Mouse (Mus musculus) bone marrow macrophage, adult 2 months (primary cell): ENCODE results near the gene 1700030J22Rik. TPM values are rescaled to one million over a fixed set of nuclear protein-coding genes. Genes with fewer than 3 reads are reported as not detected.

ENCODE experiments used
- H3K27ac ChIP-seq: 2 replicates; pipeline ENCODE4 v1.5.1; 2012; ENCODE audit warnings: low read depth, low read length; ENCODE audit not compliant: insufficient read depth
- H3K4me1 ChIP-seq: 2 replicates; pipeline ENCODE4 v1.6.1; 2012; ENCODE audit warnings: low read length; ENCODE audit not compliant: control insufficient read depth, insufficient read depth
- H3K4me3 ChIP-seq: 2 replicates; pipeline ENCODE4 v1.5.1; 2012; ENCODE audit warnings: mild to moderate bottlenecking, low read length, moderate library complexity; ENCODE audit not compliant: insufficient read depth
- CTCF ChIP-seq: IDR thresholded peaks from 2 replicates; pipeline ENCODE4 v1.5.1; 2012; ENCODE audit warnings: low read depth, mild to moderate bottlenecking, low read length, moderate library complexity
- POLR2A ChIP-seq: IDR thresholded peaks from 2 replicates; pipeline ENCODE4 v1.6.1; 2012; ENCODE audit warnings: mild to moderate bottlenecking, low read depth, low read length, borderline replicate concordance
- polyA plus RNA-seq: library from polyadenylated mRNA; stranded (reverse); fragments of >200 nt; gene quantifications from 2 replicates; pipeline ENCODE4 v1.2.4, GENCODE M21; 2012; ENCODE audit not compliant: missing spikeins, insufficient read depth, insufficient read length

1700030J22Rik gene
- polyA plus RNA-seq, 1 experiment = 1.1 TPM

DNA sequence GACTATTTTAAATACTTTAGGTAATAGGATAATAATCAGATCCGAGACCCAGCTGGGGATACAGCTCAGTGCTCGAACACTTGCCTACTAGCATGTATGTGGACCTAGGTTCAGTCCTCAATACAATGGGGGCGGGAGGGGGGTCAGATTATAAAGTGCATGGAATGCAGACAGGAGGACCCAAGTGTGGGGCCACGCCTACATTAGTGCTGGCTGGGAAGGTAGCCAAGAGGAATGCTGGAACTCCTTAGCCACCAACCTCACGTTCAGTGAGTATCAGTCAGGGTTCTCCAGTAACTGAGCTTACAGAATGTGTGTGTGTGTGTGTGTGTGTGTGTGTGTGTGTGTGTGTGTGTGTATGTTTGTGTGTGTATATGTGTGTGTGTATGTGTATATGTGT lies 27.4 kb downstream of the 1700030J22Rik start:
- TF ChIP-seq CTCF (no peak), POLR2A (no peak)
- Histone ChIP-seq H3K4me3 (no peak overlapping the region), H3K4me1 (peaks cover 25% of the 10 kb centered on the region), H3K27ac (peak overlapping the region; percentile 9; the same call in 1 of the 2 replicates)

GRCm38 (mm10) chr8:116947589-116947988 lies 31.2 kb downstream of the 1700030J22Rik start:
- TF ChIP-seq POLR2A (no peak), CTCF (no peak)
- Histone ChIP-seq H3K4me1 (peaks cover 44% of the 10 kb centered on the region), H3K4me3 (no peak overlapping the region), H3K27ac (no peak overlapping the region)

DNA sequence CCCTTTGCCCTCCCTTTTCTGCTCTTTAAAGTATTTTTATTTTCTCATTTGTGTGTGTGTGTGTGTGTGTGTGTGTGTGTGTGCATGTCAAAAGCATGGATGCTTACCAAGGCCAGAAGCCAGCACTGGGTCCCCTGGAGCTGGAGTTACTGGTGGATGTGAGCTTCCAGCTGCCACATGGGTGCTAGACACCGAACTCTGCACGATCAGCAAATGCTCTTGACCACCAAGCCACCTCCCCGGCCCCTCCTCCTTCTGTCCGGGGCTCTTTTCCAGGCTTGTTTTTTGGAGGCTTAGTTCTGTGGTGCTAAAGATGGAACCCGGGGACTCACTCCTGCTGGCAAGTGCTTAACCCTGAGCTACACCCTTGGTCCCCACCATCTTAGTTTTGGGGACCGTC lies 31.9 kb downstream of the 1700030J22Rik start:
- no peak for TF ChIP-seq POLR2A
- TF ChIP-seq CTCF = no peak
- Histone ChIP-seq H3K4me1 (peaks cover 43% of the 10 kb centered on the region), H3K4me3 (peak overlapping the region; percentile 57), H3K27ac (peak overlapping the region; percentile 90)

DNA sequence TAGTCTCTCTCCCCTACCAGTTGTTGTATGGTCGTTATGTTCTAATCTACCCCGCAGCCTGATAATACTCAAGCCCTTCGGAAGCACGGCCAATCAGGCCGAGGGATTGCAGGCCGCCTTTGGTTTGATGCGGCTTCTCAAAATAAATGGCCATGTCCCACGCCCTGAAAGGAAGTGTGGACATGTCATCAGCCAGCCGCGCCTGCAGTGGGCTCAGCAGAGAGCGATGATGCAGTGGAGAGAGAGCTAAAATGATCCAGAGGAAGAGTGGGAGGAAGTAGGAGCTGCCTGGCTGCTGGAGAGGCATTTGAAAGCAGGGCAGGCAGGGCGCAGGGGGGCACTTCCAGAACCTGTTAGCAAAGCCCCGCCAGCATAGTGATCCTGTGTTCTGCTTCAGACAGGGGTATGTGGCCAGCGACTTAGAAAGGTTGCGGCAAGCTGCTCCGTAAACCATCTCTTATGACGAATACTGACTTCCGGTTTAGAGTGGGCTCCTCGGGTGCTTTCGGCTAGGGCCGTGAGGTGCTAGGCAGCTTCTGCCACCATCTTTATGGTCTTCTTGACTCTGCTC lies 32.4 kb downstream of the 1700030J22Rik start:
- peaks cover 39% of the 10 kb centered on the region for H3K4me1 ChIP-seq
- TF ChIP-seq CTCF (no peak), POLR2A (no peak; the same call in 1 of the 2 replicates)
- H3K27ac ChIP-seq = peak overlapping the region; percentile 90
- H3K4me3 ChIP-seq = peak overlapping the region; percentile 57

DNA sequence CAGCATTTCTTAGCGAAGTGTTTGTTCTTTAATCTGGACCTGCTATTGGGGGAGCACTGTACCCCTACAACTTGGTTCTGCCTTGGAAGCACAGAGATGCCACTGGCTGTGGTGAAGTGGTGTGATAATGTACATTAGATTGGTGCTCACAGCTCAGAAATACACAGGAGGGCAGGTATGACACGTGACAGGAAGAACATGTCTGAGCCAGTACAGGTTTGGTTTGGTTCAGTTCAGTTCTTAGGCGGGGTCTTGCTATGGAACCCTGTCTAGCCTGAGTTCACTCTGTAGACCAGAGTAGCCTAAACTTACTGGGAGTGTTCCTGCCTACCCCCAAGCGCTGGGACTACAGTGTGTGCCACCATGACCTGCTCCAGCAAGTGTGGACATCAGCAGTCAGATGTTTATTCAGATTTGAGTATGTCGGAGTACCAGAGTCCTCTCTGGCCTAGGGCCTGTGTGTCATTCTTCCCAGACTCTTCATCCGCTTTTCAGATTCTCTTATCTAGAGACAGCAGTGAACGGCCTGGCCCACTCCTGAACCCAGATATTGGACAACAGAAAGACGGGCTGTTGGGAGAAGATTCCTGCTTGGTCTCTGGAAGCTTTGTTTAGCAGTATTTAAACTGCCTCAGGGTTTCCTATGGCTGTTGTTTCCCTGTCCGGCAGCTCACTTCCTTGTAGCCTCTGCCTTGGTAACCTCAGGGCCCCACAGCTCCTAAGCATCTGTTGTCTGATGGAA lies 33.4 kb downstream of the 1700030J22Rik start:
- H3K4me3 ChIP-seq = peak overlapping the region; percentile 78

GRCm38 (mm10) chr8:116944385-116944696 lies 34.4 kb downstream of the 1700030J22Rik start:
- H3K27ac ChIP-seq = peak overlapping the region; percentile 90; the same call in 1 of the 2 replicates
- peak overlapping the region; percentile 78 for H3K4me3 ChIP-seq
- peaks cover 28% of the 10 kb centered on the region for H3K4me1 ChIP-seq
- no peak for TF ChIP-seq POLR2A
- 0 out of 2 replicates have a peak, but pooled peaks have one; percentile 23 for TF ChIP-seq CTCF

More for the DNA sequence above, 33.4 kb downstream of the 1700030J22Rik start:
- peaks cover 33% of the 10 kb centered on the region for H3K4me1 ChIP-seq
- H3K27ac ChIP-seq = peak overlapping the region; percentile 90
- TF ChIP-seq POLR2A (no peak), CTCF (no peak)

- peak overlapping the region; percentile 9 for H3K27ac ChIP-seq
- H3K4me3 ChIP-seq = peak overlapping the region; percentile 78
- no peak for TF ChIP-seq CTCF
- TF ChIP-seq POLR2A = no peak
- peaks cover 28% of the 10 kb centered on the region for H3K4me1 ChIP-seq
Measured at GRCm38 (mm10) chr8:116943555-116944384, 35.0 kb downstream of the 1700030J22Rik start.

- peak within 1 kb of the TSS; percentile 9 for H3K27ac ChIP-seq
- H3K4me3 ChIP-seq = peak within 1 kb of the TSS; percentile 78
- TF ChIP-seq POLR2A = no peak
- TF ChIP-seq CTCF = peak; percentile 61
- peaks cover 28% of the 10 kb centered on the region for H3K4me1 ChIP-seq
Measured at GRCm38 (mm10) chr8:116943161-116943554, 35.6 kb downstream of the 1700030J22Rik start, which contains the start of gene Atmin. TSS of gene Atmin (plus strand) at chr8:116943393.

DNA sequence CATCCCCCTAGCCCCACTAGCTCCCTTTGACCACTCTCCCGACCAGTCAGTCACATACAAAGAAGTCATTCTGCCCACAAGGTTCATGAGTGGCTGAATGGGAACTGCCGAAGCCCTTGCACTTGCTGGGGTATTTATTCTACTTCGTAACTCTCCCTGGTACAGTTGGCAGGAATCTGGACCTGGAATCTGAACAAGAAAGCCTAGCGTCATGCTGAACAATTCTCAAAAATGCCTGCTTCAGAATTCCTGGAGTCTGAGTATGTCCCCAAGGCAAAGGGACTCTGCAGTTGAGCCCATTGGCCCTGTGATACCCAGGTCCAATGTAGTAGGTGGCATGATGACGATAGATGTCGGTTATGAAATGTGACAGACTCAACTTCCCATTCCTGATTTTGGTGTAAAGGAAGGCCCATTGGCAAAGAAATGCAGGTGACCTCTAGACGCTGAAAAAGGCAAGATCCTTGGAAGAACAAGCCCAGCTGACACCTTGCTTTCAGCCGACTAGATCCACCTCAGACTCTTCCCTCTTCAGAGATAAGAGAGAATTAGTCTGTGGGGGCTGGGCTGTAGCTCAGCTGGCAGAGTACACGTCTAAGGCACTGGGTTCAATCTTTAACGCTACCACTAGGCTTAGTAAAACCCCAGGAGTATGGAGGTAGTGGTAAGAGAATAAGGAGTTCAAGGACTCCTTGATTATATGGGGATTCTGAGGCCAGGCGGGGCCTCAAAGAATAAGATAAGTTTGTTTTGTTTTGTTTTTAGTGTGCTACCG lies 36.3 kb downstream of the 1700030J22Rik start:
- no peak for TF ChIP-seq CTCF
- Histone ChIP-seq H3K27ac (no peak overlapping the region), H3K4me3 (no peak overlapping the region), H3K4me1 (peaks cover 21% of the 10 kb centered on the region)
